Mouse (Mus musculus) testis, adult 2 months (tissue): ENCODE results near the gene Crat.

Experiments
- CTCF ChIP-seq: fragments of 200-500 bp; IDR thresholded peaks from 2 replicates; pipeline ENCODE4 v1.5.1; 2012; ENCODE audit warnings: low read depth, mild to moderate bottlenecking, inconsistent platforms, low read length, moderate library complexity; ENCODE audit not compliant: control insufficient read depth, insufficient read depth, insufficient replicate concordance
- POLR2A ChIP-seq: fragments of 200-500 bp; IDR thresholded peaks from 2 replicates; pipeline ENCODE4 v1.6.1; 2012; ENCODE audit warnings: low read depth, mild to moderate bottlenecking, inconsistent platforms, low read length, moderate library complexity; ENCODE audit not compliant: control insufficient read depth

DNA sequence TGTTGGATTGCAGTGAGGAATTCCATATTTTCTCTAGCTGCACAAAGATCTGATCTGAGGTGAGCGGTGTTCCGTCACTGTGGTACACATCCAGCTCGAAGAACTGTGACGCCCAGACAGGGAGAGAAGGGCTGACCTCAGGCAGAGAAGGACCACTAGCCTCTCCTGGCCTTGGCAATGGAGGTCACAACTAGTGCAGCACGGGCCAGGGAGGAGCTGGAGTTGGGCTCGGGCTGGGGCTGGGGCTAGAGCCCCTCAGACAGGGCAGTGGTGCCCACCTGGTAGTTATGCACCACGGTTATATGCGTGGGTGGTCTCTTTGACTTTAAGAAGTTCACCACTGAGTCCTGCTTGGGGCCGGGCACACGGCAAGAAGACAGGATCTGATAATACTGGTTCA lies 7.8 kb downstream of the Crat start:
- TF ChIP-seq POLR2A = no peak
- TF ChIP-seq CTCF = no peak
